Mouse (Mus musculus): ENCODE results near the gene Ly6g6d. TPM values are rescaled to one million over a fixed set of nuclear protein-coding genes. Genes with fewer than 3 reads are reported as not detected.
"Not testable (repeated sequence)": the region's sequence is repeated elsewhere in the genome, so short reads cannot be mapped to it uniquely, and the experiment has no call there.

Gene Ly6g6d
- total RNA-seq, 2 experiments from 2014 or later = 0.69 to 1.9 TPM

DNA sequence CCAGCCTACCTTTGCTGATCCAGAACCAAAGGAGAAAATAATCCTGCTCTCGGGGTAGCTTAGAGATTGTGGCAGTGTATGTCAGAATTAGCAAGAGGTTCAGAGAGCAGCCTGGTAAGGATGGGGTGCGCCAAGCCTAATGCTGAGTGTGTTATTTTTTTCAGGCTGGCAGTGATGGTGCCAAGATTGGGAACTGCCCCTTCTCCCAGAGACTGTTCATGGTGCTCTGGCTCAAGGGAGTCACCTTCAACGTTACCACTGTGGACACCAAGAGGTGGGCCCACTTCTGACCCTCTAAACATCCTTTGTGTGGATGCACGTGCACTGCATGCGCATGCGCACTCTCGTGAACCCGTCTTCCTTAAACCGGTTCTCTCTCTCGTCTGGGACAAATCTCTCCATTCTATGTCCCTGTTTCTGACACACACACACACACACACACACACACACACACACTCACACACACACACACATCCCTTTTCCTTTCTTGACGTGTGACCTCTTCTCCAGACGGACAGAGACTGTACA lies 25.5 kb downstream of the Ly6g6d start:
- no peak for DNase-seq (ENCODE audit: low spot score in 2 of 2)
- intact Hi-C loops (cut with DNase I) = no loop called here

DNA sequence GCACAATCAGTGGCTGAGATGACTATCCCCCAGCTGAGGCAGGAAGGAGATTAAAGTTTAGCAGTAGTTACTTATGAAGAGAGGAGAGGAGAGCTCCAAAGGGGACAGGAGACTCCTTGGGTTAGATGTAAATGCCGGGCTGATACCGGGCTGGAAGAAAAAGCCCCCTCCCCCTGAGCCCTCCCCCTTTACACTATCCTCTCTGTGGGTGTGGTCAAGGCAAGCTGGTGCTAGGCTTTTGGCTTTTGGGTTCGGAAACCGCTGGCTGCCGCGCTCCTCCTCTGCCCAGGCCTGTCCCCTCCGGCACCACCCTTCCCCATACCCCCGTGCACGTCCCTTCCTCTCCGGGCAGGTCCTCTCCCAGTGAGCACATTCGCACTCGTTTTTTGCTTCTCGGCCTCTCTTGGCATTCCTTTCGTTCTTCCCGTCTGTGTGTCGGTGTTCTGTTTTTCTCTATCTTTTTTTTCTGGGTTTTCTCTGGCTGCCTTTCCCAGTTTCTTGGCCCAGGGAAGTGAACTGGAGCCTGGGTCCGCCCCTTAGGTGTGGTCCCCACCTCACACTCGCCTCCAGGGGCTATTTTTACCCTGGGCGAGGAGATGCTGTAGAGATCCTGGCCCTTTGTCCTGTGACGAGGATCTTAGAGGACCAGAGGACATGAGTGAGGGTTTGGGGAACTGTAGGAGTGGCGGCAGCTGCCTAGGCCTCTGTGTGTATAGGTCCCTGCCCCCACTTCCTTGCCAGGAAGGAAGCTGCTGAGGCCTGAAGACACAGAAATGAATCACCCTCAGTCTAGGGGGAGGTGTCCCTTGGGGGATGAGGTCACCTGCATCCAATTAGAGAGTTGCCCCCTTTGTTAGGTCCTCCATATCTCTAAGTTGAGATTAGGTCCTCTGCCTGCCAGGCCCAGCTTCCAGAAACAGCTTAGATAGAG lies 26.4 kb downstream of the Ly6g6d start:
- DNase-seq (ENCODE audit: low spot score in 2 of 2) = peak in 1 of 2 experiments; percentile 18
- intact Hi-C loops (cut with DNase I) = no loop called here

DNA sequence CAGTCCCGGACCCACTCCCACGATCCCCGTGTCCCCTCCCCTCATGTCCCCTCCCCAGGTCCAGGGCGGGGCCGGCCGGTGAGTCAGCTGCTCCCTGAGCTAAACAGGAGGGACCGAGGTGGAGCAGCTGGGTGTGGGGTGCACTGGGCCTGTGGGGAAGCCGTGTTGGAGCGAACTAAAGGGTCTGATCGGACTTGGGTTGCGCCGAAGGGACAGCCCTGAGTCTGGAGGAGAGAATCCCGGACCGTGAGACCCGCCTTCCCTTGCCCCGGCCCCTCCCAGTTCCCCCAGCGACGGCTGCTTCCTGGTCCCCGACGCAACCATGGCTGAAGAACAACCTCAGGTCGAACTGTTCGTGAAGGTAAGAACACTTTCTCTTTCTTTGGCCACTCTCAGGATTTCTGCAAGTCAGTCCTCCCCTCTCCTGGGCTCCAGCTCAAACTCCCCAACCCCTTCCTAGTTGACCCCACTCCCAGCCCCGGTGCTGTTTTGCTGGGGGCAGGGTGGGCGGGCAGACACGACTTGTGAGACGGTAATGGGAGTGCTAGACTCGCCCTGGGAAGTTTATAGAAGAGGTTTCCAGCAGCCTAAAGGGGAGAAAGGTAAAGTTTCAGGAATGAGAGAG lies 27.6 kb downstream of the Ly6g6d start:
- intact Hi-C loops (cut with DNase I) = no loop called here
- DNase-seq (ENCODE audit: low spot score in 2 of 2) = no peak

DNA sequence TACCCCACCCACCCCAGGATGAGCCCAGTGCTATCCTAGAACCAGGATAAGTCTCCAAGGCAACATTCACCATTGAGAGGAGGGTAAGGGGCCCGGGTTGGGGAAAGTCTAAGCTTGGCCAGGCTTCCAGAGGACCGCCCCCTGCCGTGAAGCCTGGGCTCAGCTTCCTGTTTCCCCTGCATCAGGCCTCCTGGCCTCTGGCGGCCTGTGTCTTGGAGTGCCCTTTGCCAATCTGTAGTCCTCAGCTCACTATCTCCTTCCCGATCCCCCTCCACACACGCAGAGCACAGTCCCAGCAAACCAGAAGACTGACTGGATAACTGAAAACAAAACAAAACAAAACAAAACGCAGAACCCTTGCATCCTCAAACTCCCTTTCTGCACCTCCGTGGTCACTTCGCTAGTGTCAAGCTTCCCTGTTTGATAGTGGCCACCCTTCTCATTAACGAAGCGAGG lies 28.3 kb downstream of the Ly6g6d start, which contains the start of gene Clic1:
Gene Clic1, plus strand, starts transcription at position 406 of the 456 bp plus-strand sequence.
- no peak for DNase-seq (ENCODE audit: low spot score in 2 of 2)
- intact Hi-C loops (cut with DNase I) = no loop called here

DNA sequence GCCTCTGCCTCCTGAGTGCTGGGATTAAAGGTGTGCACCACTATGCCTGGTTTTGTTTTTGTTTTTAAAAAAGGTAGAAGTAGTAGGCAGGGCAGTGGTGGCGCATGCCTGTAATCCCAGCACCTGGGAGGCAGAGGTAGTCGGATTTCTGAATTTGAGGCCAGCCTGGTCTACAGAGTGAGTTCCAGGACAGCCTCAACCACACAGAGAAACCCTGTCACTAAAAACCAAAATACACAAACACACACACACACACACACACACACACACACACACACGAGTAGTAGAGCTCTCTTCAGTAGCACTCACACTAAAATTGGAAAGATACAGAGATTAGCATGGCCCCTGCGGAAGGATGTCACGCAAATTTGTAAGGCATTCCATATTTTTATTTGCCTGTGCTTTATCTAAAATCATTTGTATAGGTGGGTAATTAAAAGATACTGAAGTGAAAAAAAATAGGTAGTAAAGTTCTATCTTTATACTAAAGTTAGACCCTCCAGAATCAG lies 28.9 kb downstream of the Ly6g6d start:
- intact Hi-C loops (cut with DNase I) = no loop called here
- DNase-seq (ENCODE audit: low spot score in 2 of 2) = no peak

DNA sequence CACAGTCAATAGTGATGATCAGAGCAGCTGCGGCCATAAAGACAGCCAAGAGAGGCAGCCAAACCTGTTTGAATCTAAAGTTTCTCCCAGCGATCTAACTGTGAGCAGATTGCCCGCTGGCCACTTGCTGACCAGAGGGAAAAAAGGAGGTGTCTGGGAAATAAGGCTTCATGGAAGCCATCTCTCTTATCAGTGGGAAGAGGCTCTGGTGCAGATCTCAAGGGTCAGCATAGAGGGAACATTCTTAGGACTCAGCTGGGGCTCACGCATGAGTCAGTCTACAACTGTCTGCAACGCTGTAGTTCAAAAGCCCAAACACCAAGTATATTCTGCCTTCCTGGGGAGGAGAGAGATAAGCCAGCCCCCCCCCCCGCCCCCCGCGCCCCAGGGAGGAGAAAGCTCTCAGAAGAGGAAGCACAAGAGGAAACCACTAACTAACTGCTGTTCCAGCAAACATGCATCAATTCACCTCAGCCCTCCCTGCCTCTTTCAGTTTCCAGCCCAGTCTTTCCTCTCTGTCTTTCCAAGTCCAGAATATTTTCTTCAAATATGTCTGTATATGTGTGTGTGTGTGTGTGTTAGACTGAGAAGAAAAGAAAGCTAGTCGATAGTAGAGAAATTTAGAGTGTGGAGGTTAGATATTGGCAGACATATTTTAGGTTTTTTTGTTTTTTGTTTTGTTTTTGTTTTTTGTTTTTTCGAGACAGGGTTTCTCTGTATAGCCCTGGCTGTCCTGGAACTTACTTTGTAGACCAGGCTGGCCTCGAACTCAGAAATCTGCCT lies 29.5 kb downstream of the Ly6g6d start:
- no peak for DNase-seq (ENCODE audit: low spot score in 2 of 2)
- intact Hi-C loops (cut with DNase I) = no loop called here

DNA sequence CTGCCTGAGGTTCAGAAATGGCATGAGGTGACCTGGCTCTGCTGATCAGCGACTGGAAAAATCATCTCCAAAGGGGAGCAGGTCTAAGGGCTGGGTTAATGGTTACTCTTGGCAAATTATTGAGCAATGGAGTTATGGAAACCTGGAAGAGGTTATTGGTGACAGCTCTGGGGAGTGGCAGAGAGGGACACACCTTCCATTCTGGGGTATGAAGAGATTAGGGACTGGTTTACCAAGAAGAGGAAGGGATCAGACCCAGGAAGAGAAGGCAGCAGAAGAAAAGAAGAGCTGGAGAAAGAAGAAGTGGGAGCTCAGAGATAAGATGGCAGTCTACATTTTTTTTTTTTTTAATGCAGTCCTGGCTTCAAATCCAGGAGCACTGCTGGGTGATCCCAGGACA lies 30.2 kb downstream of the Ly6g6d start:
- no peak for DNase-seq (ENCODE audit: low spot score in 2 of 2)
- intact Hi-C loops (cut with DNase I) = no loop called here

DNA sequence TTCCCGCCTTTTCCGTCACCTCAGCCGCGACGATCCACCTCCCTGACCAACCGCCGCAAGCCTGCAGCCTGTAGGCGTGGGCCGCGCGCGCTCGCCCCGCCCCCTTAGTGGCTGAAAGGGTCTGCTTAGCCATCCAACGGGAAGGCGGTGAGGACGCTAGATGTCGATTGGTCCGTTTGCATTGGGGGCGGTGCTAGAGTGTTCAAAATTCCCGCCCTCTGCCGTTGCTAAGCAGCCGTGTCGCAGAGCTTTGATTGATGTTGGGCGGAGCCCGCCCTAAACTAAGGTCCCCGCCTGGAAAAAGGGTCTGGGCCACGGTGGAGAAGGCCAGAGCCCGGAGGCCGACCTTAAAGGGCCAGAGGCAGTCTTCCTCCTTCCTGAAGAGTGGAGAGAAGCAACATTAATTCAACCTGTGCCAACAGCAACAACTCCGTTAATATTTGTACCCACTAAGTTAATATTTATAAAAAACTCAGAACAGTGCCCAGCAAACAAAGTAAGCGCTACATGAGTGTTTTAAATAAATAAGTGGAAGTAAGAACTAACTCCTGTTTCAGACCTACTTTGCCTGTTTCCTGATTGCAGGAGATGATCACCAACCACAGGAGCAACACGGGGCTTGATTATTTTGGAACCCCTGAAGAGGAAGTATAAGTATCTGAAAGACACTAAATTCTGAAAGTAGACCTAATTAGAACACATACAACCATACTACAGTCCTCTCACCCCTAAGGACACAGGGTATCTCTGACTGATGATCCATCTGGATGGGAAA lies 31.0 kb downstream of the Ly6g6d start, which contains the start of gene Msh5:
Gene Msh5, minus strand, starts transcription at position 65 of the 775 bp plus-strand sequence.
- DNase-seq (ENCODE audit: low spot score in 2 of 2) = peak; percentile 90 to 95
- intact Hi-C loops (cut with DNase I) = no loop called here

DNA sequence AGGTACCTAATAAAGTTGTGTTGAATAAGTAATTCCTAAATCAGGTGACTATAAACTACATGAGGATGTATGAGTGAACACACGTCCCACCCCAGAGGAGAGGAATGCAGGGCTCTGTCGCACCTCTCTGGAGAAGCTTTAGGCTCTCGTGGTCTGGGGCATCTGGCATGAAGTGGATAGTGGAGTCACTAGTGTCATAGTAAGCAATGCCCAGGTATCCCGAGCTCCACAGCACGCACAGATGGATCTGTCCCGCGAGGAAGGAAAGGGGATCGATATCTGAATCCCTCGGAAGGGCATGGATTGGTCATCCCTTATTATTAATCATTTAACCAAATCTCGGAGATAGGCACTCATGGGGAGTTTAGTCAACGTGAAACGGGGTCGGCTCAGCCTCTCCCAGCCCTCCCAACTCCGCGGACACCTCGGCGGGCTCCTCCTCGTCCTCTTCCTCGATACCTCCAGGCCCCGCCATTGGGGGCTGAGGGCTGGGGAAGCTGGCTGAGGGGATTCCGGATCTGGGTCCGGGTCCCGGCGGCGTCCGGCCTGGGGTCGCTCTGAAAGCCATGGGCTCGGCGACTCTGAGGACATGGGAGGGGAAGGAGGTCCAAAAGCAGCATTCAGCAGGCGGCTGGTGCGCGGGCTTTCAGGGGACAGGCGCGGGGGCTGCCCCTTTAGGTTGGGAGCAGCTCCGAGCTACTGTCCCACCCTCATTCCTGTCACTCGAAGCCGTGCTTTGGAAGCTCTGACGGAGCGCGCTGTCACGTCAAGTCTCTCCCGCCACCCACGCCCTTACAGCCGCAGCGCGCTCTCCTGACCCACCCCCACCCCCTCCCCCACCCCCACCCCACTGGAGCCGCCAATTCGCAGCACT lies 31.8 kb downstream of the Ly6g6d start:
- DNase-seq (ENCODE audit: low spot score in 2 of 2) = no peak
- intact Hi-C loops (cut with DNase I) = no loop called here

DNA sequence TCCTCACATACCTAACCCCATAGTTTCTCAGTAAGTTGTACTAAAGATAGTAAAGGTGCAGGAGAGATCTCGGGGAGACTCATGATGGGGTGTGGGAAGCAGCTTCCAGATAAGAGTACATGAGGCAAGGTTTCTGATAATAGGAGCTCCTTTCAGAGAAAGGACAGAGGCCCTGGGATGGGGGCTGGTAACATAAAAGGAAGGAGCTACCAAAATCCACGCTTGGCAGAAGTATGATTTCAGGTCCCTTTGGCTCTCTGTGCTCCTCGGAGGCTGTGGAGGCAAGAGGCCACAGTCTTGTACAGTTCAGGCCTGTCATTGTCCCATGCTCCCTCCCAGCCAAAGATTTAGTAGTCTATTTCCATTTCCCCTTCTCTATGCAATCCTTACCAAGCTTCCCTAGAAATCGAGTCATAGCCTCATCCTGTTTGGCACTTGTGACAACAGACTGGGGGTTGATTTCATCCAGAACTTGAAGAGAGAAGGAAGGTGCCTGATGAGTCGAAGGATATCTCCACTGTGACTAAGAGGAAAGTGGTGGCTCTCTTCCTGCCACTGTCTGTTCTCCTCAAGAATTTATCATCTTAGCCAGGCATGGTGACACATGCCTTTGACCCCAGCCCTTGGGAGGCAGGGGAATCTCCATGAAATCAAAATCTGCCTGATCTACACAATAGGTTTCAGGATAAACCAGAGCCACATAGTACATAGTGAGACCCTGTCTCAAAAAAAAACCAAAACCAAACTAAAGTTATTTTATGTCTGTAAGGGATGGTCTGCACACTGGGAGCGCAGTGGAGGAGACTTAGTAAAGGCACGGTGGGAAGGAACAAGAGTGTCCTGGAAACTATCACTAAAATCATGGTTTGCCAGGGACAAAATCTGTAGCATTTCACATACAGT lies 32.7 kb downstream of the Ly6g6d start:
- intact Hi-C loops (cut with DNase I) = no loop called here
- no peak for DNase-seq (ENCODE audit: low spot score in 2 of 2)

DNA sequence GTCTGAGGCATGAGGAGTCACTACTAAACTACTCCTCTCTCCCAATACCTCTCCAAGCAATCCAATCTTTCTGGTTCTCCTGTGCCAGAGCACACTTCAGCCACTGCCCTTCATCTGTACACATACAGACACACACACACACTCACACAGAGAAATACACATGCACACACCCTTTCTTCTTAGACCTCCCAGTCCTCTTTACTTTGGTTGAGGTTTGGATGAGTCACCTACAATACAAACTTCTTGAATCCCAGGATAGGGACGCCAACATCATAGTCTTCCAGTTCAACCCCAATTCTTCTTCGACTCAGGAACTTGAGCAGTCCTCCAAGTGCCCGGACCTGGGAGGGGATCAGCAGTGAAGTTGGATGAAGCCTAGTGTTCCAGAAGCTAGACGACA lies 34.1 kb downstream of the Ly6g6d start:
- intact Hi-C loops (cut with DNase I) = no loop called here
- no peak for DNase-seq (ENCODE audit: low spot score in 2 of 2)

DNA sequence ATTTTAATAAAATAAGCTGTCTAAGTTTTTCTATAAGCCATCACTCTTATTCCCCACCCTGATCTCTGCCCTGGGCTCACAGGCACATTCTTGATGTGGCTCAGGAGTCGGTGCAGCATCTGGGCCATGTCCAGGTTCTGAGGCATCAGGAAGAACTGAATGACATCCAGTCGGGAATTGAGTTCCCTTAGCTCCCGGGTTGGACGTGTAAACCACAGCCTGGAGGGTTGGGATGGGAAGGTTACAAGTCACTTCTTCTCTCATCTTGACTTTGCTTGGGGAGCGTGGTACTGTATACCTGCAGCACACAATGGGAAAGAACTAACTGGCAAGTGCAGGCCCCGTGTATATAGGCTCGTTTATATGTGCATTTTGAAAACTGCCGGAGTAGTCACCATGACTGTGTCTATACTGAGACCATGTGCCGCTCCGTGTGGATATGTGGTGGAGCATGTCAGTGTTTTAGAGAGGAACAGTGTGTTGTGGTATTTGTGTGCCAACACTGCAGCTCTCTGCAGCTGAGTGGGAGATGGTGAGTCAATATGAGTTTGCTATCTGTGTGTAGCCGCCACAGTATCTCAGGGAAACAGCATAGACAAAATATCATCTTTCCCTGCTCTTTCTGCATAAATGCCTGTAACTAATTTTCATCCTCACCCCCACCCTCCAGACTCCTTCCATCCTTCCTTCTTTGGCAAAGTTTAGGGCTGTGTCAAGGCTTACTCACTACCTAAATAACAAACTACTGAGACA lies 38.6 kb downstream of the Ly6g6d start:
- DNase-seq (ENCODE audit: low spot score in 2 of 2) = peak in 1 of 2 experiments; percentile 79
- intact Hi-C loops (cut with DNase I) = no loop called here

DNA sequence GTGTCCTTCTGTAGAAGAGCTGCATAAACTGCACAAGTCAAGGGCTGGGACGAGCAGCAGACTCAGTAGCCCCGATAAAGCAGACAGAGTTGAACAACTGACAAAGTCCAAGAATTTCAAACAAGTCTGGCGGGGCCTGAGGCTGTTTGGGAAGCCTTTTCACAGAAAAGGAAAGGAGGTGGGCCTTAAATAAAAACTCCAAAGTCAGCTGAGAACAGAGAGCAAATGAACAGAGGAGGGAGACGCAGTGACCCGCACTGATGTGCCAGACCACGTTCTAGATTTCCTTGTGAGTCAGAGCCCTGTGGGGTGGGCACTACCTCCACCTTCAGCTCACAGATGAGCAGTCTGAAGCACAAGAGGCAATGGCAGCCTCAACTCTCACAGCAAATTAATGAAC lies 43.0 kb downstream of the Ly6g6d start:
- no peak for DNase-seq (ENCODE audit: low spot score in 2 of 2)
- intact Hi-C loops (cut with DNase I) = no loop called here

DNA sequence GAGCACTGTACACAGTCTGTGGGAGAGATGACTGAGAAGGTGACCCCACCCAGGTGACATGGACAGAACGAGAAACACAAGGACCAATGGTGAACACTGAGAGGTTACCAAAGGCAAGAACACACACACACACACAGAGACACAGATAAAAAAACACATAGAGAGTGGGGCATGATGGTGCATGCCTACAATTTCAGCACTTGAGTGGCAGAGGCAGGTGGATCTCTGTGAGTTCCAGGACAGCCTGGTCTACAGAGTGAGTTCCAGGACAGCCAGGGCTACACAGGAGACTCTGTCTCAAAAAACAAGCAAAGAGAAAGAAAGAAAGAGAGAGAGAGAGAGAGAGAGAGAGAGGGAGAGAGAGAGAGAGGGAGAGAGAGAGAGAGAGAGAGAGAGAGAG lies 44.2 kb downstream of the Ly6g6d start:
- DNase-seq (ENCODE audit: low spot score in 2 of 2); intact Hi-C loops (cut with DNase I): not testable (repeated sequence)

DNA sequence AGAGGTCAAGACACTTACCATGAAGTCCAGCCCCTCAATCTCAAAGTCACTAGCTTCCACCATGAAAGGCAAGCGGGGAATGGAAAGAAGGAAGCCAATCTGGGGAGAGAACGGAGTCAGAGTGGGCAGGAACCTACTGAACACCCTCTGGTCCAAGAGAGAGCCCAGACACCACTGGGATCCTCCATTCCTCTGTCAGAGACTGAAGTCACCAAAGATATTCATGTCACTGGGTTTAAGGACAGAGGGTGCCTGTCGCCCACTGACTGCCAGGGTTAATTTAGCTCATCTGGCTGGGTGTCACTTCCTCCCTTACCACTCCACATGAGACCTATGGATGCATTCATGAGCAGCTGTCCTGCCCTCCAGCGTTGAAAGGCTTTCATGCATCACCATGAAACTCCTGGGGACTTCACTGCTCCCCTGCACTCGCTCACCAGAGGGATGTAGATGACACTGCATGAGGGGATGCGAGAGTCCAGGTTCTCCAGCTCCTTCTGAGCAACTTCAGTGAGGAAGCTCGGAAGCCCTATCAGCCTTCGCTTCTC lies 45.5 kb downstream of the Ly6g6d start:
- intact Hi-C loops (cut with DNase I) = no loop called here
- no peak for DNase-seq (ENCODE audit: low spot score in 2 of 2)

DNA sequence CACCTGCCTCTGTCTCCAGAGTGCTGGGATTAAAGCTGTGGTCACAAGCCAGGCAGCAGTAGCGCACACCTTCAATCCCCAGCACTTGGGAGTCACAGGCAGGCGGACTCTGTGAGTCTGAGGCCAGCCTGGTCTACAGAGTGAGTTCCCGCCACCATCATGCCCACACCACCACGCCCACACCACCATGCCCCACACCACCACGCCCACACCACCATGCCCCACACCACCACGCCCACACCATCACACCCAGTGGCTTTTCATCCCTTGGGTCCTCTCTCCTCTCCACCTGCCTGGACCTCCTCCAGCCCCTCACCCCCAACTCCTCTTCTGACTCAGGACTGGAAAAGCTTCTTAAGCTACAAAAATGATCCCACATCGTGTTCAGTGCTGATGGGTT lies 46.0 kb downstream of the Ly6g6d start:
- intact Hi-C loops (cut with DNase I) = no loop called here

More for the DNA sequence above, 46.0 kb downstream of the Ly6g6d start:
- DNase-seq (ENCODE audit: low spot score in 2 of 2) = no peak

Data from left cerebral cortex, postnatal 25 days (tissue).